Mouse (Mus musculus) retina, embryonic 14.5 days (tissue): Measurements from ENCODE around the gene P4ha3.

Experiments
- DNase-seq: peaks from one replicate; pipeline ENCODE4 v3.0.0-alpha.2; 2015; ENCODE audit warnings: low spot score

Gene P4ha3

DNA sequence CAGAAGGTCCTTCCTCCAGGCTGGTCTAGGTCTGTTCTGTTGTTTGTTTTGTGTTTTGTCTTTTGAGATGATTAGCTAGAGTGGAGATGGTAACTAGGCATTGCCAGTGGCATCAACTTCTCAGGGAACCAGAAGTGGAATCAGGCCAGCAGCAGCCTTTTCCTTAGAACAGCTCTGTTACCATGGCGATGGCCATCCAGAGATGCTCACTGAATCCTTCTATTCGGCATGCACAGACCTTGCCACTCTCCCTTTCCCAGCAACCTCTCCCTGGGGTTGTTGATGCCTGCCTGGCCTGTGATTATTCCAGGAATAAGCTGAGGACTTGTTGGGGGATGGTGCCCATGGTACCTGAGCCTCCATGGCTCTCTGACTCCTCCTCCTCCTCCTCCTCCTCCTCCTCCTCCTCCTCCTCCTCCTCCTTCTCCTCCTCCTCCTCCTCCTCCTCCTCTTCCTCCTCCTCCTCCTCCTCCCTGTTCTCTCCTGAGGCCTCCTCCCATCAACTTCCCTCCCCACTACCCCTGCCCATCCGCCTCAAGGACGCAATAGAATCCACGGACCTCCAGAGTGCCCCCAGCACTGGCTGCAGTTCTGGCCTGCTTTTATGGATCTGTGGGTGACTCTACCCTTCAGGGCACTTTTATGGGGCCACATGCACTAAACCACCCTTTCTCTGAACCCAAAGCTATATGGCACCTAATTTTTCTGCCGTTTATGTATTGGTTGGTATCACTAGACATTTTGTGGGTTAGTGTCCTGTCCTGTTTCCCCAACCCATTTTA lies 22.7 kb downstream of the P4ha3 start:
- DNase-seq, result peak; percentile 56

DNA sequence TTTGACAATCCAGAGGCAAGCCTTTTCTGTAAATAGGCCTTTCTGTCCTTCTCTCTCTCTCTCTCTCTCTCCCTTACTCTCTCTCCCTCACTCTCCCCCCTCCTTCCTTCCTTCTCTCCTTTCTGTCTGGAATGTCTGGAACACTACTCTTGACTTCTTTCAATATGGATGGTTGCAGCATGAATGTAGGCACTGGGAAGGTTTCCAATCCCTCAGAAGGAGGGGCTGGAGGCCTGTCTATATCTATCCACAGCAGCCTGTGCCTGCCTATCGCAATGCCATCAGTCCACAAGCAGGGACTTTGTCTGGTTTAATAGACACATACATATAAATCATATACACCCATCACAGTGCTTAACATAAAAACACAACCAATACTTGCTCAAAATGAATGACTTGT lies 23.9 kb downstream of the P4ha3 start:
- DNase-seq, result no peak

DNA sequence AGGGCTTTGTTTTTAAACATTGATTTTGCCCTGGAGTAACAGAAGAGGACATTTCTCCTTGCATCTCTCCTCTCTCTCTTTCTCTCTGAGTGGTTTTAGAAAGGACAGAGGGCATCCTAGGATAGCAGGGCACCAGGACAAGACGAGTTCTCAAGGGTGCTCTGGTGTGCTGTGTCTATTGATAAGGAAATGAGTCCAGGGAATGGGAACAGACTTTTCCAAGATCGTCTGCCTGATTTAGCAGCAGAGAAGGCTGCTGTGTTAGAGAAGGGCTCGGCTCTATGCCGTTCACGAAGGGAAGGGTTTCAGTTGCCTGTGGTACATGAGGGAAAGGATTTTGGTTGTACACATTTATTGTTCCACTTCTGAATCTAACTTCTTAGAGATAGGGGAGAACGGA lies 24.4 kb downstream of the P4ha3 start:
- DNase-seq, result no peak

DNA sequence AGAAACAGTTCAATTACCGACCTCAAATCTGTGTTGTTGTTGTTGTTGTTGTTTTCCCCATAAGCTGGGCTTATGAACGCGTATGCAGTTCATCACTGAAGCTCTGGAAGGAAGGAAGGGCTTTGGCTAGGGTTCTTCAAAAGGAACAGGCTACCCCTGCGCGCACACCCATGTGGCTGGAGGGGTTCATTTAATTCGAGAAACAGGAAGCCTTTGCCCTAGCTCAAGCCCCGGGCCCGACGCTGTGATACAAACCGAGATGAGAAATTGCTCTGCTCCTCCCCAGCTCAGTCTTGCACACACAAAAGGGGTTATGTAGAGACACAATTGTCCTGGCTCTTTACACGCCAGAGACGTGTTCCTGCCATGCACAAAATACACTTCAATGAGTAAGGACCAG lies 25.0 kb downstream of the P4ha3 start:
- no peak for DNase-seq

DNA sequence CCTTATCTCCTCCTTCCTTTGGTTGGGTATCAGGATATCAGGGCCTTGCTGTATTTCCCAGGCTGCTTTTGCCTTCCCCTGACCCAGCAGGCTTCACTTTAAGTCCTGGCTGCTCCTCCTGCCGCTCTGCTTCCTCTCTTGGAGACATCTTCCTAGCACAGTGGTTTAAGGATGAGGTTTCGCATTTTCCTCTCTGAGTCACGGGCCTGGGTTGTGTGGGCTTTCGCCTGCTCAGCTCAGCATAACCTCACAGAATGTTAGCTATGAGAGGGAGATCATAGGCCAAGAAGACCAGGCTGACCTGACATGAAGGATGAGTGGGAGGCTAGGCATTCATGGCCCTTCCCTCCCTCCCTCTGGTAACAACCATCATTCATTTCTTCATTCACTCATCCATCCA lies 27.4 kb downstream of the P4ha3 start:
- DNase-seq, result no peak

DNA sequence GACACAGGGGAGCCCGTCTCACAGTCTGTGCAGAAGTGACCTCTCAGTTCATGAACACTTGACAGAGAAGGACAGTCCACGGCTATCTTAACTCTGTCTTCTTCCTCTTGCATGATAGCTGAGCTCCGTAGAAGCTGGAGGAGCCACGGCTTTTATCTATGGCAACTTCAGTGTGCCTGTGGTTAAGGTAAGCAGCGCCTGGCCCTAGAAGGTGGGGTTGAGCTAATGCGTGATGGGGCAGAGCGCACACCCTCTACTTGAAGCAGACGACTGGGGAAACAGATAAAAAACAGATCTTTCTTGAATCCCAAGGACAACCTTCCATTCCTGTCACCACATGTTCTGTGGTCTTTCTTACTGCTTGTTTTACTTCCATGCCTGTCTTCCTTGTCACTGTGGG lies 31.6 kb downstream of the P4ha3 start:
- DNase-seq, result no peak

DNA sequence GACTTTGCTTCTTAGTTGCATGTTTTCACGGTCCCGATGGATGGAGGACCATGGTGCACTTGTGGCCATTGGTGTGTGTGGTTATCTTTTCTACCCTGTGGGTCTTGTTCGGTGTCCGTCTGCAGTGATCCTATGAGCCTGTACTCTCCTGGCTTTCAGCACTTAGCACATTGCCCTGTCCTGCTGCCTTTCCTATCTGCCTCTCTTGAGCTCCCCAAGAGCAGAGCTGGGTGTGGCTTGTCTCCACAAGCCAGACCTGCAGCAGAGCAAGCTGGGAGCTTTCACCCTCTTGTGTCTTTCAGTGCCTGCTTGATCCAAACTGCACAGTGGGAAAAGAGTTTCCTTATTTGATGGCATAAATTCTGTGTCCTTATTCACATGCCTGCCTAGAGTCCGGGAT lies 32.2 kb downstream of the P4ha3 start:
- no peak for DNase-seq

DNA sequence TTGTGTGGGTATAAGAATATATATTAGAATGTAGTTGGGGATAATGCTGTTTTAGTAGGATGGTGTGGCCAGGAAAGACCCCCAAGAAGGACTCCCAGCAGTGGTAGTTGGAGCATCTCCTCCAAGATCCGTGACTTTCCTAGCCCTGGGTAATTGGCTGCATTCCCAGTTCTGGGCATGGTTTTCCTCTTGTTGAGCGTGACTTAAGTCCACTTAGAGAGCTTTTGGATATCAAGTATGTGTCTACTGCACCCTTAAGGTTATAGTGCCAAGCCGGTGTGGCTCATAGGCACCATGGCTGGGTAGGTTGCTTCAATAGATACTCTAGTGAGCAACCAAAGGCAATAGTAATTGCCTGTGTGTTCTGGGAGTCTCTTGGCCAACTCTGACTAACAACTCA lies 38.4 kb downstream of the P4ha3 start:
- no peak for DNase-seq

DNA sequence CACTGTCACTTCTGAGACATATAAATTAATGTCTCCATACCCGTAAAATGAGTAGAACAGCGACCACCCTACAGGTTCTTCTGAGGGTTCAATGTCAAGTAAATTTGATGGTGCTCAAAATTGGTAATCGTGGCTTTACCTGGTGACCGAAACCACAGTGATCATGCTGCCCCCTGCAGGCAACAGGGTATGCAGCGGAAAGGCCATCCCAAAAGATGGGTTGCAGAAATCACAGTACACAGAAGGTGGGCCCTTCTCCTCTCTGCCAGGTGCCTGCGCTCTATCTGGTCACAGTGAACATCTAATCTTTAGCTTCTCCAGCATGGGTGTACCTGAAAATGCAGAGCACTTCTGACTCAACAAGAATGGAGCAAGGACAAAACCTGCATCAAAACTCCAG lies 40.2 kb downstream of the P4ha3 start:
- DNase-seq, result peak; percentile 50

DNA sequence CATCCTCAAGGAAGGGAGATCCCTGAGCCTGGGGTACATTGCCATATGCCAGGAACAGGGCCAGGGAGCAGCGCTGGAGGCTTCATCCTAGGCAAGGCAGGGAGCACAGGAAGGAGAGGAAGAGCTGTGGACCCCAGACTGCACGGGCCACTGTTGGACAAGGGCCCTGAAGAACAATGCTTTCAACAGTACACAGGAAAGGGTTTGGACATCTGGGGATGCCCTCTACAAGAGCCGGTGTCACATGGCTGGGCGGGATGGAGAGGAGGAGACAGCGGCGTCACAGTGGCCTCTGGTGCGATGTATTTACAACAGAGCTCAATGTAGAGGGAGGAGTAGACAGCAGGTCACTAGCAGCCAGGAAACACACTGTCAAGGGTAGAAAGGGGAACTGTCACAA lies 42.2 kb downstream of the P4ha3 start:
- no peak for DNase-seq

DNA sequence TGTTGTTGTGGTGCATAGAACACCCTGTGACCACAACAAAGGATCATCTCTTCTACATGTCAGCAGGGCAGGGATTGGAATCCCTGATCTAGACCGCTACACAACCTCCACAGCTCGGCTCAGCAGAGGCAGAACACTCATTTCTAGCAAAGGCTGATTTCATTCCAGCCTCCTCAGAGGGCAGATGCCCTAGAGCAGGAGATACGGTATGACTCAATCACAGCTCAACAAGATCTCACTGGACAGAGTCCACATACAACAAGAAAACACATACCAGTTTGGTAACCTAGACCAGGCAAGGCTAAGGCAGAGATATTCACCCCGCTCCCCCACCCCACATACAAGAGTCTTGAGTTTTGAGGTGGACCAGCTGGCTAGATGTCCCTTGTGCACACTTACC lies 43.3 kb downstream of the P4ha3 start:
- DNase-seq, result no peak

DNA sequence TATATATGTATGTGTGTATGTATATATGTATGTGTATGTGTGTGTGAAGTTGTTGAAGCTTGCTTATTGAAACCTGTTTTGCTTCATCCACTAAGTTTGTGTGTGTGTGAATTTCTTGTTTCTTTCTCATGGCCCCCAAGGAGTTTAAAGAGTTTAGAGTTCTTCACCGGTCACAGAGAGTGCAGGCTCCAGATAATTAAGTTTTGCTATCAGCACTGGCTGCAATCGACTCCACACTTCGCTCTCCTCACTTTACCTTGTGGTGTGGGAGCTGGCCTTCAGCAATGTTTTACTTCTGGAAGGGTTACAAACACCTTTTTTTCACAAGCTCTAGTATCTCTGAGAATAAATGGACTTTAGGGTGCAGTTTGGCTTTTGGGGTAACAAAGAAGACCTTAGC lies 45.9 kb downstream of the P4ha3 start:
- DNase-seq, result no peak

DNA sequence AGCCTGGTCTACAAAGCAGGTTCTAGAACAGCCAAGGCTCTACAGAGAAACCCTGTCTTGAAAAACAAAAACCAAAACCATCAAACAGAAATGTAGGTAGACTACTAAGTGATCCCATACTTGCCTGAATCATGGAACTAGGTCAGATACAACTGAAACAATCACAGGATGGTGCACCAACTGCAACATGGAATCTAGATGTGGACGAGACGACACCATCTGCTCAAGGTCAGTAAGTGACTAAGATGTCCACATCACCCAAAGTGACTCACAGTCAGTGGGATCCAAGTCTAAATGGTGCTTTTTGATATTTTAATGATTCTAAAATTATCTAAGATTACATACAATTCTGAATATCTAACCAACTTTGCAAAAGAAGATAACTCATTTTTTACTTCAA lies 50.6 kb downstream of the P4ha3 start:
- DNase-seq, result no peak

DNA sequence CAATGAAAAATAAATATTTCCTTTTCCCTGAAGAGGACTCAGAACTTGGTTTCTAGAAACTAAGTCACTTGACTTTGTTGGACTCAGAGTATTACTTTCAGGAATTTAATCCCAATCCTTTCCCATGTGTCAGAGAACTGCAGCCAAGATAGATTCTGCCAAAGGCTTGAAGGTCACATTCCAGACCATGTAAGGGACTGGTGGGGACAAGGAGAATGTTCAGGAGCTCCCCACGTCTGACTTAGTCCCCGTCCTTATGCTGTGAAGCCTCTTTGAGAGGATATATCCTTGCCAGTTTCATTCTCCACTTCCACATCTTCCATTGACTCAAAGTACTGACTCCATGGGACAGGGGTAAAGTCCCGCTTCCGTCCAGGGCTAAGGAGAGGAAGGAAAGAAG lies 69.7 kb downstream of the P4ha3 start:
- DNase-seq, result no peak

DNA sequence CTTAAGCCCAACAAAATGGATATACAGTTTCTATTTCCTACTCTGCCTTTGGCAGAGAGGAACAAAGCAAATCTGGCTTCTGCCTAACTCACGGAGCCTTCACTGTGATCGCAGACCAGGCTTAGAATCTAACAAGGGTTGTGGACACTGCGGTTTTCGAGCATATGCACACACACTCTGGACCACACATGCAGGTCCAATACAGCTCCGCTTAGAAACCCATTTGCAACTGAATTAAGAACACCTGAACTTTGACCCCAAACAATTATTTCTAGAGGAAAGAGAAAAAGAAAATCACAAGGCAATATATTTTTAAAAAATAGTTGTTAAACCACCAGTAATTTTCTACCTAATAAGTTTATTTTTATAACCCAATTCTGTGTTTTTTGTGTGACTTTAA lies 71.0 kb downstream of the P4ha3 start:
- DNase-seq, result no peak

DNA sequence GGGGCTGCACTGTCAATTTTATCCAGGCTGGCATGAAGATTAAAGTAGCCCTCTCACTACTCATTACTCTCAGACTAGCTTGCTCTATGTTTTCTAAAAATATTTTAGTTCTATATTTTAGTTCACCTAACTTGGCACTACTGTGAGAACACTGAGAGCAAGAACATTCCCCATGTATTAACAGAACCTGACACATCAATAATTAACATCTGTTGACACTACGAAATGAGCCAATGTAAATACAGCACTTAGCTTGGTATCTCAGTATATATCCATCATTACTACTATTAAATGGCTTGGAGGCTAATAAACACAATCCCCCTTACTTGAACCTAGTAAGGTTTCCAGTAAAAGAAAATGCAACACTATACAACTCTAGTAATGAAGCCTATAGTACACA lies 71.4 kb downstream of the P4ha3 start:
- DNase-seq, result no peak

DNA sequence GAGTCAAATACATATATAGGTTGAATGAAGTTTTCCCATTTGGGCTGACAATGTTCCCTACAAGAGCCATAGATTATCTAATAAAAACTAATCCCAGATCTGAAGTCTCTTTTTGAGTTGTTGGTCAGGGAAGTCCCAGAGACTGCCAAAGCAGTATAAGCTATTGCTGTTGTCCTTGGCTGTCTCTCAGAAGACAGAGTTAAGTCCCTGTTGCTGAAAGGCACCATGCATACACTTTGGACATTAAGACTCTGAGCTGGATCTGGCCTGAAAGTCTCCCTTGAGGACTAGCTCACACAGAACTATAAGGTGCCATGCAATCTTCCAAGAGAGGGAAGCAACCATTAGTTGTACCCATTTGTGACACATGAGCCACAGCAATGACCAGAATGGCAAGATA lies 72.5 kb downstream of the P4ha3 start:
- no peak for DNase-seq

DNA sequence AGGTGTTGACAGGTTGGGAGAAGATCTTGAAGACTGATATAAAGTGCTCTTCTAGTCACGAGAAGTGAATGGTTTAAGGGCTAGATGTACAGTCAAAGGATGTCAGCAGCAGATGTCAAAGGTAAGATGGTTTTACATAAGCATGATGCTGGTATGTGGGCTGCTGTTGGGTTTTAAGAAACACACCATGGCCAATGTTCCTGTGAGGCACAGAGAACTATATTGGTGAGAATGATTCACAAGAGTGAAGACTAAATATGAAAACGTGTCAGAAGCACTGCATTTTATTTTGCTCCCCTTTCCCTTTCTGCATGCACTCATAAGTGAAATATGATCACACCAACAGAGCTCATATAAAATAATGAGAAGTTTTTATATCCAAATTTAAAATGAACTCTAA lies 77.8 kb downstream of the P4ha3 start:
- no peak for DNase-seq

DNA sequence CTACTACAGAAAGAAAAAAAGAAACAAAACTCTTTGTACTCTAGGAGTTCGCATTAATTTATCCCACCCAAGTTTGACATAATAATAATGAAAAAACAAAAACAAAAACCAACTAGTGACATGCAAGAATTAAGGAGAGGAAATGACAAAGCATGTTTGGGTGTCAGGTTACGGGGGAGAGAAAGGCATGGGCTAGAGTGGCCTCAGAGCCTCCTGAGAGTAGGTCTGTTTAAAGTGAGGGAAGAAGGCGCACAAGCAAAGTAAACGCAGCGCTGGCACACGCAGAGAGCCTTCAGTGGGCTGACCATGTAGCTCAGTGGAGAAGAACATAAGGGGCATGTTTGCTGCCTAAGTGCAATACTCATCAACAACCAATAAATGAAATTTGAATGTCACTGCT lies 79.6 kb downstream of the P4ha3 start:
- DNase-seq, result no peak
